Mouse (Mus musculus) limb, embryonic 11.5 days (tissue): Measurements from ENCODE around the gene Camsap2. TPM values are rescaled to one million over a fixed set of nuclear protein-coding genes. Genes with fewer than 3 reads are reported as not detected.

Experiments
- ATAC-seq: fragments of 200-750 bp; cut with Nextera tagmentation; 2 replicates; pipeline ENCODE4 v1.8.0; 2017; ENCODE audit warnings: low read depth; ENCODE audit not compliant: insufficient number of reproducible peaks, low FRiP score, low TSS enrichment
- DNase-seq: peaks from one replicate; pipeline ENCODE4 v3.0.0-alpha.2; 2015; ENCODE audit warnings: low spot score
- H3K27ac ChIP-seq: fragments of 300-500 bp; sonication (generic); replicated peaks from 2 replicates; pipeline ENCODE4 v1.5.1; 2014; ENCODE audit warnings: low read depth, mild to moderate bottlenecking, low read length
- H3K27me3 ChIP-seq: fragments of 300-500 bp; sonication (generic); 2 replicates; pipeline ENCODE4 v1.6.1; 2014; ENCODE audit warnings: mild to moderate bottlenecking, low read length, mixed read lengths; ENCODE audit not compliant: control insufficient read depth, insufficient read depth
- H3K36me3 ChIP-seq: fragments of 300-500 bp; sonication (generic); 2 replicates; pipeline ENCODE4 v1.6.1; 2014; ENCODE audit warnings: mild to moderate bottlenecking, low read length, moderate library complexity, mixed read lengths; ENCODE audit not compliant: control insufficient read depth, insufficient read depth
- H3K4me1 ChIP-seq: fragments of 300-500 bp; sonication (generic); 2 replicates; pipeline ENCODE4 v1.6.1; 2014; ENCODE audit warnings: low read length, mixed read lengths; ENCODE audit not compliant: control insufficient read depth, insufficient read depth
- H3K4me2 ChIP-seq: fragments of 300-500 bp; sonication (generic); 2 replicates; pipeline ENCODE4 v1.6.1; 2014; ENCODE audit warnings: low read depth, mild to moderate bottlenecking, moderate library complexity; ENCODE audit not compliant: severe bottlenecking
- H3K4me3 ChIP-seq: fragments of 300-500 bp; sonication (generic); 2 replicates; pipeline ENCODE4 v1.5.1; 2014; ENCODE audit warnings: low read depth, low read length
- H3K9ac ChIP-seq: fragments of 300-500 bp; sonication (generic); 2 replicates; pipeline ENCODE4 v1.6.1; 2014; ENCODE audit warnings: mild to moderate bottlenecking, low read length
- H3K9me3 ChIP-seq: fragments of 300-500 bp; sonication (generic); 2 replicates; pipeline ENCODE4 v1.6.1; 2016; ENCODE audit warnings: low read length; ENCODE audit not compliant: control insufficient read depth
- WGBS: fragments of 180-500 bp; shearing (Covaris S2); extraction: QIAGEN DNeasy Blood & Tissue Kit; methylation state at CpG from one replicate; pipeline ENCODE4 v1.1.7; 2014; 5-methylcytosine and 5-hydroxymethylcytosine counted together
- polyA plus RNA-seq: library from polyadenylated mRNA; unstranded; fragments of >200 nt; fragmentation: Nextera tagmentation; extraction: Ambion mirVana; gene quantifications from 2 replicates; pipeline ENCODE4 v1.2.1, GENCODE M21; 2014

Gene Camsap2
- polyA plus RNA-seq, 1 experiment from 2014 or later = 20.6 TPM

DNA sequence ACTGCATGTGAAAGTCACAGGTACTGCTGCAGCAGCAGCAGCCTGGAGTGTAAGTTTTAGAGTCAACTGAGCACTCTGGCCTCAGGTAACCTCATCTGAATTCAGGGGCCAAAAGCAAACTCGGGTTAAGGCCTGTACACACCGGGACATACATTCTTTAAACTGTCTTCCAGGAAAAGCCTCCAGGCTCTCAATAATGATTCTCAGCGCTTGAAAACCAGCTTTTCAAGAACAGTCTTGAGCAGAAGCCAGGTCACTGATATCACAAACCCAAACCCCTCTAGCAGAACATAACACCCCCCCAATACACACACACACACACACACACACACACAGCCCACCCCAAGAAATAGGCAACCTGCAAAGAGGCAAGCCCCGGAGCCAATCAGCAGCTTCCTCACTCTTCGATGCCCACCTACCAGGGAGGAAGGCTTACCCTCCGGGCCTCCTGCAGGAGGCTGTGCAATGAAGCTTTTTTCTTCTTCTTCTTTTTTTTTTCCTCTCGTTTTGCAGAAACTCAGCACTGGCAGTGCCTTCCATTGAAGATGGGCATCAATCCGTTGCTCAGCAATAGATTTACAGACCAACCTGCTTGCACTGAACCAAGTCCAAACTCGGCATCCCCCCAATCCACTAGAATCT lies 113.5 kb downstream of the Camsap2 start:
- Histone ChIP-seq H3K4me1 (peaks cover 43% of the 10 kb centered on the region), H3K4me2 (peak overlapping the region; percentile 80), H3K9ac (peak overlapping the region; percentile 82), H3K27ac (no peak overlapping the region), H3K27me3 (no peaks in the 10 kb centered on the region), H3K36me3 (no peaks in the 10 kb centered on the region), H3K4me3 (peak overlapping the region; percentile 73), H3K9me3 (no peaks in the 10 kb centered on the region)
- no peak for ATAC-seq
- DNase-seq = peak; percentile 50
- whole genome bisulfite sequencing = 3% methylated on average over 9 of the region's 9 CpGs

DNA sequence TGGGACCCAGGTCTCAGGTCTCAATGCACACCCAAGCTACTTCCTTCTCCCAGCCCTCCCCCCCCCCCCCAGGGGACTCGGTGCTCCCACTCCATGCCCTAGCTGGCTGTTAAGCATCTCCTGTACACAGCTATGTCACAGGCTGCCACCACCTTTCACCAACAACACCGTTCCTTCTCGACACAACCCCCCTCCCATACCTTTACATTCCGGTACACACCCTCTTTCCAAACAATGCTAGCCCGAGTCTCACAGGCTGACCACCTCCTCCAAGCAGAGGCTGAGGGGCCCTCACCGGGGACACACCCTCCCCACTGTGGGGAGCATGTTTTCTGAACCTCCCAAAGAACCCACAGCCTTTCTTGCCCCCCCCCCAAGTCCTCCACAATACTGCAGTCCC lies 114.3 kb downstream of the Camsap2 start:
- no peak for ATAC-seq
- peak; percentile 26 for DNase-seq
- Histone ChIP-seq H3K4me1 (peaks cover 43% of the 10 kb centered on the region), H3K36me3 (no peaks in the 10 kb centered on the region; the same call in 1 of the 2 replicates), H3K4me3 (peak overlapping the region; percentile 73), H3K27me3 (no peaks in the 10 kb centered on the region), H3K27ac (no peak overlapping the region), H3K9me3 (no peaks in the 10 kb centered on the region), H3K4me2 (peak overlapping the region; percentile 80), H3K9ac (peak overlapping the region; percentile 40)
- WGBS = 2% methylated on average over 6 of the region's 6 CpGs

DNA sequence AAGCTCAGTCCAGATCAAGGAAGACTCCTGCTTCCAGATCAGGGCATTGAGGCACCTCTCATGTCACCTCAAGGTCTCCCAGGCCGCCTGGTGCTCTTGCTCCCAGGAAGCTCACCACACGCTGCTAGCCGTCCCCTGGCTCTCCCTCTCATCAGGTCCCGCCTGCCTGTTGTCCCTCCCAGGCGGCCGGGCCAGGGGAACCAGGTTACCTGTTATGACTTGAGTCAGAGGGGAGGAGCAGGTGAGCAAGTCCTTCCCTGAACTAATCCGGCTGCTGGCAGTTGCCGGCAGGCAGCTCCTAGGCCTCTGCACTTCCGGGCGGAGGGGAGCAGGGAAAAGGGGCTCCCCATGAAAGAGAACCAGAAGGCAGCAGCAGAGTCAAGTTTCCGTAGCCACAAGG lies 115.7 kb downstream of the Camsap2 start:
- H3K27me3 ChIP-seq = no peaks in the 10 kb centered on the region
- peak; percentile 52 for DNase-seq
- peak overlapping the region; percentile 11 for H3K4me3 ChIP-seq

DNA sequence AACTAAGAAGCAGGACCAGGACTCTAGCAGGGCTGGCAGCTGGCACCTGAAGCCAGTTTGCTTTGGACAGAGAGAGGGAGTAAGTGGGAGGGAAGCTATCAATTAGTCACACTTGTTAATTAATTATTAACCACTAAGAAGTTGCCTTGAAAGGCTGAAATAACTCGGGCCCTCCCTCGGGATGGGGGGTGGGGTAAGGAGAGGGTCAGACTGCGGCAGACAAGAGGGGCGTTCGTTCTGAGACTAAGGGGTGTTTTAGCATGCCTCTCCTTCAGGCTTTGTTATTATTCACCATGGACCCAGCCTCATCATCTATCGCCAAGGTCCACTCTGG lies 116.9 kb downstream of the Camsap2 start:
- no peak overlapping the region for H3K4me3 ChIP-seq
- H3K4me1 ChIP-seq = peaks cover 40% of the 10 kb centered on the region
- ATAC-seq (no peak), DNase-seq (no peak)
- no peaks in the 10 kb centered on the region for H3K27me3 ChIP-seq
- H3K4me2 ChIP-seq = no peak overlapping the region
- H3K9ac ChIP-seq = no peak overlapping the region
- H3K36me3 ChIP-seq = peaks cover 5% of the 10 kb centered on the region; the same call in 1 of the 2 replicates
- H3K27ac ChIP-seq = no peak overlapping the region
- WGBS = 38% methylated on average over 6 of the region's 6 CpGs
- H3K9me3 ChIP-seq = no peaks in the 10 kb centered on the region

More for the DNA sequence above, 115.7 kb downstream of the Camsap2 start:
- H3K4me2 ChIP-seq = peak overlapping the region; percentile 80
- no peaks in the 10 kb centered on the region for H3K9me3 ChIP-seq
- no peaks in the 10 kb centered on the region; the same call in 1 of the 2 replicates for H3K36me3 ChIP-seq
- peaks cover 43% of the 10 kb centered on the region for H3K4me1 ChIP-seq
- 0 out of 2 replicates have a peak overlapping the region, but pooled peaks have one; percentile 19 for H3K9ac ChIP-seq
- H3K27ac ChIP-seq = peak overlapping the region; percentile 30; the same call in 1 of the 2 replicates
- ATAC-seq = no peak
- 21% methylated on average over 11 of the region's 11 CpGs for WGBS

DNA sequence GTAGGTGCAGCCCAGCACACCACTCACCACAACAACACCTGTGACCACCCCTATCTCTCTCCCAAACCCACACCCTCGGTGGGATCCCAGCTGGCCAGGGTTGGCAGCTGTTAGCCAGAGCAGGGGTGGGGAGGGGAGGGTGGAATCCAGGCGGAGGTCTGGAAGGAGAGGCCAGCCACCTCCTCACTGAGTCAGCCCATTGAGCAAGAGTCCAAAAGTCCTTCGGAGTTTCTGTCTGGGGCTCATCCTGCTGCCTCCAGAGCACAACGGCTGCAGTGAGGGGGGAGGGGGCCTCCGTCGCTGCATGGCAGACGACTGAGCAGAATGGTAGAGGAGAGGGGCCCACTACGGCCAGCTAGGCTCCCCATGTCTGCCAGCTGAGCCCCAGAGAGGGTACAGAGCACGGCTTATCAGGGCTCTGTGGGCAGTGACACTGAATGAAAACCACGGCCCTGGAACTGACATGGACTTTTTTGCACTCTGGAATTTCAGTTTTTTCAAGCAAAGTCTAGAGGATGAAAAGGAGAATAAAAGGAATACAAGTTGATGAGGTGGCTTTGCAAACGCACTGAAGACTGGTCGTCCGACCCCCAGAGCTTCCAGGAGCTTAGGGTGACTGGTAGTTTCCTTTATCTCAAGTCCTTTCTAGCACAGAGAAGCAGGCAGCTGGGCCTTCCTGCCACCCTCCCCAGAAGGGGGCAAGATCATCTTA lies 117.4 kb downstream of the Camsap2 start:
- DNase-seq (peak; percentile 25), ATAC-seq (no peak)
- Histone ChIP-seq H3K27ac (no peak overlapping the region), H3K4me2 (no peak overlapping the region), H3K9me3 (no peaks in the 10 kb centered on the region), H3K36me3 (peaks cover 5% of the 10 kb centered on the region; the same call in 1 of the 2 replicates), H3K27me3 (no peaks in the 10 kb centered on the region), H3K9ac (no peak overlapping the region), H3K4me1 (peaks cover 40% of the 10 kb centered on the region), H3K4me3 (no peak overlapping the region)
- WGBS = 31% methylated on average over 13 of the region's 13 CpGs

DNA sequence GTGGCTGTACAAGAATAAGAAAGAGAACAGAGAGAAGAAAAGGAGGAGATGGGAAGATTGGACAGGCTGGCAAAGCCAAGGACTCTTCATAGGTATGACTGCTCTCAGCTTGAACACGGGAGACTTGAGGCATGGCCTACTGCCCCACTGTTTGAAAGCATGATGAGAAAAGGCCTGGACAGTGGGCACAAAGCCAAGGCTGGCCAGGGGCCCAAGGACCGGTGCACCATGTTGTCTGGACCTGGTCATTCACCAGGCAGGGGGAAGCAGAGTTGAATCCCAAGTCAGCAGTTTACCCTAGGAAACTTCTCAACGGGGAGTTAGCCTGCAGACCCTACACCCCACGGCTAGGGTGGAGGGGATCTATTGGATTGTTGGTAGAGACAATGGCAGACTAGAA lies 118.0 kb downstream of the Camsap2 start:
- Histone ChIP-seq H3K4me2 (no peak overlapping the region), H3K36me3 (peaks cover 5% of the 10 kb centered on the region; the same call in 1 of the 2 replicates), H3K4me3 (no peak overlapping the region), H3K4me1 (peaks cover 40% of the 10 kb centered on the region), H3K9me3 (no peaks in the 10 kb centered on the region), H3K27ac (no peak overlapping the region), H3K9ac (no peak overlapping the region), H3K27me3 (no peaks in the 10 kb centered on the region)
- ATAC-seq (no peak), DNase-seq (no peak)
- 83% methylated on average over 4 of the region's 4 CpGs for WGBS

DNA sequence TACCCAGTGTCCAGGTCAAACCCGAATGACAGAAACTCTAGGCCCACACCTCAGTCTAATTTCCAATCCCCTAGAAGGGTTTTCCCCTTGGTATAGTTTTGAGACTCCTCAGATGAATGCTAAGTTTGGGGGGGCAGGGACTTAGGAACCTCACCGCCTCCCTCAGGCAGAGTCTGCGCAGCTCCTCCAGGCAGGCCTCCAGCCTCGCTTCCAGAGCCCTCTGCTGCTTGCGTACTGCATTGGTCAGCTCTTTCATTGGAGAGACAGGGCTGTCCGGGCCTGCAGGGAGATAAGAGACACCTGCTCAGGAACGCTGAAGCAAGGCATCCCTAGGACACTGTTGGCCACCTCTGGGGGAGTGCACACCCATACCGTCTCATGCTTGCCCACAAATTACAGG lies 119.3 kb downstream of the Camsap2 start:
- Histone ChIP-seq H3K36me3 (peaks cover 5% of the 10 kb centered on the region; the same call in 1 of the 2 replicates), H3K4me1 (peaks cover 33% of the 10 kb centered on the region), H3K4me3 (no peak overlapping the region), H3K4me2 (no peak overlapping the region), H3K27me3 (no peaks in the 10 kb centered on the region), H3K9ac (no peak overlapping the region), H3K9me3 (no peaks in the 10 kb centered on the region), H3K27ac (no peak overlapping the region)
- DNase-seq = no peak
- WGBS = 91% methylated on average over 8 of the region's 8 CpGs
- no peak for ATAC-seq

DNA sequence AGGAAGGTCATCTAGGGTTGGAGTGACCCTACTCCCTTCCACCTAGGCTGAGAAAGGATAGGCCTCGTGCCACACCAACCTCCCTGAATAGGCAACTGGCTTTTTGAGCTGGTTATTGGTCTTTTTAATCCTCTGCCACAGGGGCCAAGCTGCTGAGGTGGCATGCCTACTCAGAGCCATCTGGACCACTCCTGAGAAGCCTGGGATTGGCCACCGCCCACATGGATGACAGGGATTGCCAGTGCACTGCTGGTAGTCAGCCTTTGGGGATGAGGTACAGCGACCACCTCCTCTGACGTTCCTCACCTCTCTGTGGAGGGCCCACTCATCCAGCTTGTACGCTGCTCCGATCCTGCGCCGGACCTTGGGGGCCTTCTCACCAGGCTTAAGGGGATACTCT lies 120.1 kb downstream of the Camsap2 start:
- H3K36me3 ChIP-seq = peaks cover 5% of the 10 kb centered on the region; the same call in 1 of the 2 replicates
- H3K9ac ChIP-seq = no peak overlapping the region
- H3K4me1 ChIP-seq = peaks cover 25% of the 10 kb centered on the region
- no peak overlapping the region for H3K4me3 ChIP-seq
- no peaks in the 10 kb centered on the region for H3K9me3 ChIP-seq
- ATAC-seq (no peak), DNase-seq (no peak)
- H3K4me2 ChIP-seq = no peak overlapping the region
- H3K27ac ChIP-seq = no peak overlapping the region
- H3K27me3 ChIP-seq = no peaks in the 10 kb centered on the region
- WGBS = 95% methylated on average over 8 of the region's 8 CpGs
